Comparison of ENCODE assay signal across 8 mouse cellular contexts in the genomic region with DNA sequence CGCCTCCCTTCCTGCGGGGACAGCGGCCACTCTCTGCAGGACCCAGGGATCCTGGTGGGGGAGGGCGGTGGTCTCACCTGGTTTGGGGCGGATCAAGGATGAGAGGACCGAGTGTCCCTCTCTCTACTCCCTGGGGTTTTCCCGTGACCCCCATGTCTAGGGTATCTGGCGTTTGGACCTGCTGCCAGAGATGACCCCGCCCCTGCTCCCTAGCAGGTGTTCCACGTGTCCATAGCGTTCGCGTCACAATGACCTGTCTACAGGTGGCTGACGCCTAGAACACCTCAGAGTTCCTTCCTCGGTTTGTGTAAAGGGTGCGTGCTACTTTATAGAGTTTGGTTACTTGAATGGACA. TPM values are rescaled to one million over a fixed set of nuclear protein-coding genes. Genes with fewer than 3 reads are reported as not detected.
DNase-seq lines count a peak whose midpoint lies in the region; ATAC-seq and TF ChIP-seq lines count a peak whose summit lies in the region.

Ica1 (minus strand) TSS at position 193 of the 354 bp plus-strand sequence.

- H3K4me1 ChIP-seq in kidney, embryonic 15.5 days = peaks cover 10% of the 10 kb centered on the region
- peaks cover 3% of the 10 kb centered on the region; the same call in 1 of the 2 replicates for H3K4me1 ChIP-seq in embryonic facial prominence, embryonic 14.5 days (ENCODE audit: control insufficient read depth, insufficient read depth, low read length)
- H3K4me1 ChIP-seq in intestine, embryonic 16.5 days (ENCODE audit: control insufficient read depth, insufficient read depth, low read length) = peaks cover 3% of the 10 kb centered on the region; the same call in 1 of the 2 replicates
- peaks cover 12% of the 10 kb centered on the region for H3K4me1 ChIP-seq in lung, embryonic 15.5 days
- no peaks in the 10 kb centered on the region for H3K4me1 ChIP-seq in stomach, postnatal 0 days (replicated peaks; ENCODE audit: control insufficient read depth, insufficient read depth)

- TF ChIP-seq CTCF in stomach, postnatal 0 days (IDR thresholded peaks at IDR 0.05; ENCODE audit: low read depth) = no peak

- H3K27ac ChIP-seq in kidney, embryonic 15.5 days = 0 out of 2 replicates have a peak within 1 kb of the TSS, but pooled peaks have one; percentile 45
- H3K27ac ChIP-seq in embryonic facial prominence, embryonic 14.5 days (replicated peaks; ENCODE audit: low read depth, low read length) = peak within 1 kb of the TSS; percentile 55; the same call in 1 of the 2 replicates
- peak within 1 kb of the TSS; percentile 43 for H3K27ac ChIP-seq in intestine, embryonic 16.5 days (ENCODE audit: low read length)
- H3K27ac ChIP-seq in lung, embryonic 15.5 days = peak within 1 kb of the TSS; percentile 74
- H3K27ac ChIP-seq in stomach, postnatal 0 days (replicated peaks) = peak within 1 kb of the TSS; percentile 91

- H3K36me3 ChIP-seq in kidney, embryonic 15.5 days = no peaks in the 10 kb centered on the region
- H3K36me3 ChIP-seq in embryonic facial prominence, embryonic 14.5 days (ENCODE audit: control insufficient read depth, insufficient read depth, low read length) = no peaks in the 10 kb centered on the region
- H3K36me3 ChIP-seq in intestine, embryonic 16.5 days (ENCODE audit: control insufficient read depth, insufficient read depth, low read length) = no peaks in the 10 kb centered on the region
- H3K36me3 ChIP-seq in lung, embryonic 15.5 days = no peaks in the 10 kb centered on the region
- no peaks in the 10 kb centered on the region for H3K36me3 ChIP-seq in stomach, postnatal 0 days (ENCODE audit: control insufficient read depth, insufficient read depth, low read length)

- H3K4me3 ChIP-seq in kidney, embryonic 15.5 days (replicated peaks) = peak within 1 kb of the TSS; percentile 65
- peak within 1 kb of the TSS; percentile 70 for H3K4me3 ChIP-seq in embryonic facial prominence, embryonic 14.5 days (ENCODE audit: low read depth, low read length)
- peak within 1 kb of the TSS; percentile 65 for H3K4me3 ChIP-seq in intestine, embryonic 16.5 days (ENCODE audit: low read length)
- peak within 1 kb of the TSS; percentile 85 for H3K4me3 ChIP-seq in lung, embryonic 15.5 days
- H3K4me3 ChIP-seq in stomach, postnatal 0 days (ENCODE audit: low read depth, low read length) = peak within 1 kb of the TSS; percentile 70

- peak; percentile 78 for ATAC-seq in kidney, embryonic 15.5 days (replicated peaks; ENCODE audit: low FRiP score)
- ATAC-seq in embryonic facial prominence, embryonic 14.5 days (ENCODE audit: low read depth) = peak; percentile 41; the same call in 1 of the 2 replicates
- peak; percentile 89 for ATAC-seq in intestine, embryonic 16.5 days
- peak; percentile 64; the same call in 1 of the 2 replicates for ATAC-seq in lung, embryonic 15.5 days (ENCODE audit: borderline replicate concordance, extremely low read depth, low FRiP score, low TSS enrichment)
- peak; percentile 90 for ATAC-seq in stomach, postnatal 0 days (ENCODE audit: low FRiP score, low TSS enrichment)

- DNase-seq in kidney, postnatal 10 days = no peak
- DNase-seq in adrenal gland, adult 2 months = no peak
- no peak for DNase-seq in embryonic facial prominence, embryonic 14.5 days (ENCODE audit: low spot score)
- peak; percentile 83 for DNase-seq in stomach, postnatal 0 days (ENCODE audit: low spot score)
- no peak for DNase-seq in Muller cell, postnatal 12 days (ENCODE audit: inconsistent ontology term)

- TF ChIP-seq EP300 in stomach, postnatal 0 days (optimal IDR thresholded peaks at IDR 0.05) = no peak

- peaks cover 11% of the 10 kb centered on the region for H3K27me3 ChIP-seq in kidney, embryonic 15.5 days
- peaks cover 11% of the 10 kb centered on the region; the same call in 1 of the 2 replicates for H3K27me3 ChIP-seq in embryonic facial prominence, embryonic 14.5 days (replicated peaks; ENCODE audit: control insufficient read depth, insufficient read depth, low read length)
- no peaks in the 10 kb centered on the region for H3K27me3 ChIP-seq in intestine, embryonic 16.5 days (replicated peaks; ENCODE audit: control insufficient read depth, insufficient read depth, low read length)
- H3K27me3 ChIP-seq in lung, embryonic 15.5 days = peaks cover 6% of the 10 kb centered on the region; the same call in 1 of the 2 replicates
- no peaks in the 10 kb centered on the region for H3K27me3 ChIP-seq in stomach, postnatal 0 days (ENCODE audit: control insufficient read depth, insufficient read depth, low read length)

- WGBS in kidney, embryonic 15.5 days = 2% methylated on average over 16 of the region's 16 CpGs
- WGBS in embryonic facial prominence, embryonic 14.5 days = under 1% methylated on average over 11 of the region's 16 CpGs
- under 1% methylated on average over 16 of the region's 16 CpGs for WGBS in intestine, embryonic 16.5 days
- 1% methylated on average over 16 of the region's 16 CpGs for WGBS in lung, embryonic 15.5 days
- under 1% methylated on average over 15 of the region's 16 CpGs for WGBS in stomach, postnatal 0 days

- no peaks in the 10 kb centered on the region for H3K9me3 ChIP-seq in kidney, embryonic 15.5 days (replicated peaks)
- H3K9me3 ChIP-seq in embryonic facial prominence, embryonic 14.5 days (ENCODE audit: control insufficient read depth, low read length) = no peaks in the 10 kb centered on the region
- no peaks in the 10 kb centered on the region for H3K9me3 ChIP-seq in intestine, embryonic 16.5 days (ENCODE audit: control insufficient read depth, low read length)
- no peaks in the 10 kb centered on the region for H3K9me3 ChIP-seq in lung, embryonic 15.5 days
- H3K9me3 ChIP-seq in stomach, postnatal 0 days (ENCODE audit: control insufficient read depth, low read length) = no peaks in the 10 kb centered on the region

- peak within 1 kb of the TSS; percentile 67 for H3K9ac ChIP-seq in kidney, embryonic 15.5 days
- peak within 1 kb of the TSS; percentile 81 for H3K9ac ChIP-seq in embryonic facial prominence, embryonic 14.5 days (ENCODE audit: low read depth, low read length)
- H3K9ac ChIP-seq in intestine, embryonic 16.5 days (ENCODE audit: low read depth, low read length) = peak within 1 kb of the TSS; percentile 74
- H3K9ac ChIP-seq in lung, embryonic 15.5 days = peak within 1 kb of the TSS; percentile 69
- peak within 1 kb of the TSS; percentile 76 for H3K9ac ChIP-seq in stomach, postnatal 0 days (ENCODE audit: low read length)

- H3K4me2 ChIP-seq in kidney, embryonic 15.5 days = peak within 1 kb of the TSS; percentile 71
- peak within 1 kb of the TSS; percentile 98 for H3K4me2 ChIP-seq in embryonic facial prominence, embryonic 14.5 days (ENCODE audit: low read depth, low read length)
- peak within 1 kb of the TSS; percentile 94 for H3K4me2 ChIP-seq in intestine, embryonic 16.5 days (ENCODE audit: low read depth, low read length)
- H3K4me2 ChIP-seq in lung, embryonic 15.5 days = peak within 1 kb of the TSS; percentile 95
- H3K4me2 ChIP-seq in stomach, postnatal 0 days (replicated peaks; ENCODE audit: low read depth) = peak within 1 kb of the TSS; percentile 95

RNA-seq across cellular contexts. Expression of gene Ica1, which starts in this region (rescaled TPM):
- 27.9 and 28.1 TPM in 2 replicates for polyA plus RNA-seq in kidney, embryonic 15.5 days (2015; fragmentation: Nextera tagmentation; extraction: Ambion mirVana)
- total RNA-seq in adrenal gland, adult 2 months (2021) = 10 to 100 TPM; 33.3 to 54.1 TPM
- 7.0 and 10.1 TPM in 2 replicates for polyA plus RNA-seq in adrenal gland, adult 2 months (2012; rRNA removed)
- 16.1 and 16.3 TPM in 2 replicates for polyA plus RNA-seq in embryonic facial prominence, embryonic 14.5 days (2014; fragmentation: Nextera tagmentation; extraction: Ambion mirVana)
- 18.9 and 19.2 TPM in 2 replicates for polyA plus RNA-seq in intestine, embryonic 16.5 days (2015; fragmentation: Nextera tagmentation; extraction: Ambion mirVana)
- polyA plus RNA-seq in lung, embryonic 15.5 days (2015; fragmentation: Nextera tagmentation; extraction: Ambion mirVana) = 37.0 and 37.3 TPM in 2 replicates
- 44.7 and 46.9 TPM in 2 replicates for polyA plus RNA-seq in stomach, postnatal 0 days (2015; fragmentation: Nextera tagmentation; extraction: Ambion mirVana)
